Mouse (Mus musculus): Measurements from ENCODE around the gene Sapcd1. TPM values are rescaled to one million over a fixed set of nuclear protein-coding genes. Genes with fewer than 3 reads are reported as not detected.

Gene Sapcd1
- total RNA-seq, 2 experiments from 2014 or later, result 3.8 to 4.1 TPM

GRCm38 (mm10) chr17:34984218-34984617, 43.6 kb downstream of the Sapcd1 start:
- no peak for DNase-seq (ENCODE audit: low spot score in 2 of 2)

- DNase-seq (ENCODE audit: low spot score in 2 of 2), result no peak
Observed at GRCm38 (mm10) chr17:34982328-34982727, 45.5 kb downstream of the Sapcd1 start.

- peak; percentile 78 to 81 for DNase-seq (ENCODE audit: low spot score in 2 of 2)
Observed at GRCm38 (mm10) chr17:34981690-34982180, 46.1 kb downstream of the Sapcd1 start, which contains the start of gene Lsm2. Lsm2 (plus strand) TSS chr17:34981862.

GRCm38 (mm10) chr17:34980655-34981054, 47.2 kb downstream of the Sapcd1 start:
- DNase-seq (ENCODE audit: low spot score in 2 of 2), result no peak

GRCm38 (mm10) chr17:34979631-34980030, 48.2 kb downstream of the Sapcd1 start:
- no peak for DNase-seq (ENCODE audit: low spot score in 2 of 2)

- DNase-seq (ENCODE audit: low spot score in 2 of 2), result no peak
Observed at GRCm38 (mm10) chr17:34978239-34978638, 49.6 kb downstream of the Sapcd1 start.

- no peak for DNase-seq (ENCODE audit: low spot score in 2 of 2)
Observed at GRCm38 (mm10) chr17:34977000-34977399, 50.8 kb downstream of the Sapcd1 start.

Other genes with a start within 250 kb of the Sapcd1 start
- 1,000 to 10,000 TPM; 3,967 to 4,457 TPM for gene Cyp21a1, start 223.5 kb downstream of the Sapcd1 start, total RNA-seq (2021)
- 10 to 100 TPM; 49.1 to 49.5 TPM for gene Stk19, start 191.1 kb downstream of the Sapcd1 start, total RNA-seq (2021)
- gene Dxo, start 191.0 kb downstream of the Sapcd1 start, total RNA-seq (2021), result 10 to 100 TPM; 72.5 to 73.2 TPM
- gene Skiv2l, start 177.8 kb downstream of the Sapcd1 start, total RNA-seq (2021), result 10 to 100 TPM; 70.9 to 80.2 TPM
- 10 to 100 TPM; 58.2 to 60.6 TPM for gene Nelfe, start 177.6 kb downstream of the Sapcd1 start, total RNA-seq (2021)
- 100 to 1,000 TPM in 1 of 2 experiments, 10 to 100 TPM in 1; 18.7 to 137 TPM for gene Cfb, start 165.5 kb downstream of the Sapcd1 start, total RNA-seq (2021)
- gene Zbtb12, start 148.5 kb downstream of the Sapcd1 start, total RNA-seq (2021), result 10 to 100 TPM; 23.6 to 26.2 TPM
- not detected for gene Gm20547, start 146.0 kb downstream of the Sapcd1 start, total RNA-seq (2021)
- gene C2, start 129.8 kb downstream of the Sapcd1 start, total RNA-seq (2021), result 10 to 100 TPM; 39.5 to 50.3 TPM
- 100 to 1,000 TPM; 214 to 215 TPM for gene Ehmt2, start 129.5 kb downstream of the Sapcd1 start, total RNA-seq (2021)
- gene Slc44a4, start 113.5 kb downstream of the Sapcd1 start, total RNA-seq (2021), result 1 to 10 TPM in 1 of 2 experiments, under 1 TPM in 1; 0.93 to 3.8 TPM
- 10 to 100 TPM; 22.0 to 25.2 TPM for gene Neu1, start 96.8 kb downstream of the Sapcd1 start, total RNA-seq (2021)
- 10 to 100 TPM; 26.9 to 33.2 TPM for gene Hspa1b, start 68.8 kb downstream of the Sapcd1 start, total RNA-seq (2021)
- gene Gm20481, start 58.1 kb downstream of the Sapcd1 start, total RNA-seq (2021), result not detected
- gene Hspa1a, start 55.9 kb downstream of the Sapcd1 start, total RNA-seq (2021), result 10 to 100 TPM; 12.6 to 14.5 TPM
- 1 to 10 TPM in 1 of 2 experiments, under 1 TPM in 1; 0.39 to 1.3 TPM for gene Hspa1l, start 55.3 kb downstream of the Sapcd1 start, total RNA-seq (2021)
- gene Lsm2, start 46.2 kb downstream of the Sapcd1 start, total RNA-seq (2021), result 10 to 100 TPM; 50.5 to 54.8 TPM
- 10 to 100 TPM; 77.9 to 89.1 TPM for gene Vars, start 27.0 kb downstream of the Sapcd1 start, total RNA-seq (2021)
- gene Vwa7, start 11.4 kb downstream of the Sapcd1 start, total RNA-seq (2021), result 1 to 10 TPM; 1.2 to 1.5 TPM
- gene Msh5, start 18.7 kb upstream of the Sapcd1 start, total RNA-seq (2021), result 10 to 100 TPM in 1 of 2 experiments, 1 to 10 TPM in 1; 8.2 to 11.0 TPM
- gene Clic1, start 21.9 kb upstream of the Sapcd1 start, total RNA-seq (2021), result 100 to 1,000 TPM; 137 to 146 TPM
- 10 to 100 TPM; 55.1 to 67.4 TPM for gene Ddah2, start 31.0 kb upstream of the Sapcd1 start, total RNA-seq (2021)
- gene Ly6g6c, start 37.4 kb upstream of the Sapcd1 start, total RNA-seq (2021), result under 1 TPM; 0.31 to 0.34 TPM
- gene Mpig6b, start 38.2 kb upstream of the Sapcd1 start, total RNA-seq (2021), result under 1 TPM; 0.22 to 0.90 TPM
- not detected for gene Ly6g6e, start 48.9 kb upstream of the Sapcd1 start, total RNA-seq (2021)
- 1 to 10 TPM; 2.0 to 2.4 TPM for gene Ly6g6d, start 50.0 kb upstream of the Sapcd1 start, total RNA-seq (2021)
- not detected for gene Ly6g6f, start 57.6 kb upstream of the Sapcd1 start, total RNA-seq (2021)
- 10 to 100 TPM; 92.8 to 96.8 TPM for gene Abhd16a, start 61.2 kb upstream of the Sapcd1 start, total RNA-seq (2021)
- not detected for gene Ly6g5c, start 80.3 kb upstream of the Sapcd1 start, total RNA-seq (2021)
- gene Ly6g5b, start 87.4 kb upstream of the Sapcd1 start, total RNA-seq (2021), result 1 to 10 TPM in 1 of 2 experiments, under 1 TPM in 1; 0.62 to 1.4 TPM
- 10 to 100 TPM; 14.7 TPM for gene Gpank1, start 93.4 kb upstream of the Sapcd1 start, total RNA-seq (2021)
- gene Csnk2b, start 94.0 kb upstream of the Sapcd1 start, total RNA-seq (2021), result 100 to 1,000 TPM; 199 to 211 TPM
- 10 to 100 TPM; 29.0 to 30.9 TPM for gene D17H6S53E, start 98.4 kb upstream of the Sapcd1 start, total RNA-seq (2021)
- 10 to 100 TPM in 1 of 2 experiments, 1 to 10 TPM in 1; 6.9 to 54.4 TPM for gene Apom, start 104.0 kb upstream of the Sapcd1 start, total RNA-seq (2021)
- gene Bag6, start 107.2 kb upstream of the Sapcd1 start, total RNA-seq (2021), result 100 to 1,000 TPM; 425 to 435 TPM
- gene Prrc2a, start 136.9 kb upstream of the Sapcd1 start, total RNA-seq (2021), result 100 to 1,000 TPM; 264 to 295 TPM
- 10 to 100 TPM in 1 of 2 experiments, 1 to 10 TPM in 1; 9.8 to 10.6 TPM for gene Aif1, start 148.1 kb upstream of the Sapcd1 start, total RNA-seq (2021)
- 10 to 100 TPM; 11.0 to 13.5 TPM for gene Lst1, start 160.4 kb upstream of the Sapcd1 start, total RNA-seq (2021)
- 1 to 10 TPM; 6.6 to 9.3 TPM for gene Ltb, start 166.4 kb upstream of the Sapcd1 start, total RNA-seq (2021)
- under 1 TPM; 0.42 to 0.76 TPM for gene Tnf, start 174.0 kb upstream of the Sapcd1 start, total RNA-seq (2021)
- gene Lta, start 177.3 kb upstream of the Sapcd1 start, total RNA-seq (2021), result under 1 TPM; 0.73 to 0.78 TPM
- gene Gm16181, start 192.8 kb upstream of the Sapcd1 start, total RNA-seq (2021), result not detected
- gene Atp6v1g2, start 205.6 kb upstream of the Sapcd1 start, total RNA-seq (2021), result 10 to 100 TPM; 11.4 to 12.4 TPM
- 10 to 100 TPM; 25.6 to 26.0 TPM for gene Nfkbil1, start 207.8 kb upstream of the Sapcd1 start, total RNA-seq (2021)
- 100 to 1,000 TPM; 364 to 387 TPM for gene Ddx39b, start 213.7 kb upstream of the Sapcd1 start, total RNA-seq (2021)
- 10 to 100 TPM; 78.4 to 82.3 TPM for gene H2-D1, start 234.7 kb upstream of the Sapcd1 start, total RNA-seq (2021)

Data from adrenal gland, postnatal 4 days (tissue).